Mouse (Mus musculus) stomach, postnatal 0 days (tissue): ENCODE measurements at regions not wholly inside any gene's neighbourhood (a gene's known extent, or its start where the extent isn't known, plus 50 kb on each side); places are given as distances from the start of the nearest gene placed in this dataset.

ENCODE experiments used
- CTCF ChIP-seq: IDR thresholded peaks from 2 replicates; pipeline ENCODE4 v1.5.1; 2016; ENCODE audit warnings: antibody characterized with exemption, low read depth, mild to moderate bottlenecking, moderate library complexity
- EP300 ChIP-seq: optimal IDR thresholded peaks from 2 replicates; pipeline ENCODE3; 2016; ENCODE audit warnings: antibody characterized with exemption

GRCm38 (mm10) chr12:29226001-29226400 is 302.2 kb upstream of the Myt1l start:
- no peak for TF ChIP-seq CTCF
- no peak for TF ChIP-seq EP300
